Mouse (Mus musculus): ENCODE measurements around the gene Tmsb15l.

GRCm38 (mm10) chrX:137015099-137015709, 38.5 kb upstream of the Tmsb15l start:
- TF ChIP-seq CTCF (IDR thresholded peaks at IDR 0.05; ENCODE audit: low read depth) (peak; percentile 50), EP300 (IDR thresholded peaks at IDR 0.05; ENCODE audit: low read depth) (no peak)
